Mouse (Mus musculus) induced T-regulatory cell, adult 2 months (primary cell): ENCODE results near the gene Ppp1r15a.
"Not testable (repeated sequence)": the region's sequence is repeated elsewhere in the genome, so short reads cannot be mapped to it uniquely, and the experiment has no call there.

Experiments used
- DNase-seq: peaks from one replicate; pipeline ENCODE4 v3.0.0-alpha.2; 2012; ENCODE audit warnings: low read depth

Ppp1r15a gene

GRCm38 (mm10) chr7:45518618-45519017, 7.5 kb downstream of the Ppp1r15a start:
- DNase-seq, result no peak

DNA sequence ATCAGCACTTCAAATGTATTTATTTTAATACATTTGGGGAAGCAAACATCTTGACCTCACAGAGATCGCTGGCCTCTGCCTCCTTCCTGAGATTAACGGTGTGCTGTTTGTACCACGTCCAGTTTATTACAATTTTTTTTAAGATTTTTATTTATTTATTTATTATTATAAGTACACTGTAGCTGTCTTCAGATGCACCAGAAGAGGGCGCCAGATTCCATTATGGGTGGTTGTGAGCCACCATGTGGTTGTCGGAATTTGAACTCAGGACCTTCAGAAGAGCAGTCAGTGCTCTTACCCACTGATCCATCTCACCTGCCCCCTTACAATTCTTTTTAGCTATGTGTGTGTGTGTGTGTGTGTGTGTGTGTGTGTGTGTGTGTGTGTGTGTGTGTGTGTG, 9.2 kb downstream of the Ppp1r15a start:
- DNase-seq, result not testable (repeated sequence)

GRCm38 (mm10) chr7:45515436-45515835, 10.6 kb downstream of the Ppp1r15a start:
- DNase-seq, result no peak

DNA sequence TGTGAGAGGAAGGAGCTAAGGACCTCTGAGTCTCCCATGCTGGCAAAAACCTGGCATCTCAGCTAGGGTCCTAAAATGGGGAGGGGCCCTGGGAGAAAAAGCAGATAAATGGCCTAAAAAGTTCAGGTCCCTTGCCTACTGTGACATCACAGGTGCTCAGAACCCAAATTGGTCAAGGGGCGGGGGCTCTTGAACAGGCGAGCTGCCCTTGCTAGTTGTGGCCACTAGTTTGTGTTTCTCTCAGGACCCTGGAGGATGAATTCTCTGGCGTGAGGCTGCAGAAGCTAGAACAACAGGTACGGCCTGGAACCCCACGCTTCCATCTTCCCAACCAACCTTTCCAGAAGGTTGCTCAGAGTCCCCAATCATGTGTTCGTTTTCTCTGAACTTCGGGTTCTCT, 11.7 kb downstream of the Ppp1r15a start:
- no peak for DNase-seq

DNA sequence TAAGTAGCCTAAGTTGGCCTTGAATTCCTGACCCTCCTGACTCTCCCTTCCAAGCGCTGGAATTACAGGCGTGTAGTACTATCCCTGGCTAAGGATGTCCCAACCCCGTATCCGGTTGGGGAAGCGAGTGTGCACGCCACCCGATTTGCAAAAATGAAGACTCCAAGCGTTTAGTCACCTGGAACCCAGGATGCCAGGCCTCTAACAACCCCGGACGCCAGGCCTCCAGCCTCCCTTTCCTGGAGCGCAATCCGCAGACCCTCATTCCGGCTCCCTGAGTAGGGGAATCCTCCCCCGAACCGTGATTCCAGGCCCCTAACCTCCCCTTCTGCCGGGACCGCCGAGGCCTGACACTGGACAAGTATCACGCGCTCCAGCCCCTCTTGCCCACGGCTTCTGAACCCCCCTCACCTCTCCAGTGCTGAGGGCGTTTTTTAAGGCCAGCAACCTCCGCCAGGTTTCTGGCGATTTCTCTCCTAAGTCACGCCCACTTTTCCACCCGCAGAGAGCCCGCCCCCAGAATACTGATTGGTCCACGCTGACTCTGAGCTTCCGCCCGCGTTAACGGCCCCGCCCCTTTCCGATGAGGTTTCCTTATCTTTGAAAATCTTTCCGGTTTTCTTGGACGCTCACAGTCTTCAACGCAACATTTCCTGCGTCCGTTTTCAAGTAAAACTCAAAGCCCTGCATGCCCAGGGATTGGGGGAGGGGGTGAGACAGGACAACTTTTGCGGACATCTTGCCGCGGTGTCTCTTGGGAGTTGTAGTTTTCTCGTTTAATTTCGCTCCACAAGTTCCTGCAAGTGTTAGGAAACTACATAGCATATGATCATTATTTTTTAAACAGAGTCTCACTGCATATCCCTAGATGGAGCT, 15.9 kb downstream of the Ppp1r15a start, which contains the start of gene Nucb1:
TSS of gene Nucb1 (minus strand) at position 495 of the 876 bp plus-strand sequence.
- peak; percentile 98 for DNase-seq

- no peak for DNase-seq
These were observed 16.7 kb downstream of the Ppp1r15a start for GRCm38 (mm10) chr7:45509181-45509882.

- DNase-seq, result peak; percentile 16
These were observed 17.5 kb downstream of the Ppp1r15a start for GRCm38 (mm10) chr7:45508561-45508960.

DNA sequence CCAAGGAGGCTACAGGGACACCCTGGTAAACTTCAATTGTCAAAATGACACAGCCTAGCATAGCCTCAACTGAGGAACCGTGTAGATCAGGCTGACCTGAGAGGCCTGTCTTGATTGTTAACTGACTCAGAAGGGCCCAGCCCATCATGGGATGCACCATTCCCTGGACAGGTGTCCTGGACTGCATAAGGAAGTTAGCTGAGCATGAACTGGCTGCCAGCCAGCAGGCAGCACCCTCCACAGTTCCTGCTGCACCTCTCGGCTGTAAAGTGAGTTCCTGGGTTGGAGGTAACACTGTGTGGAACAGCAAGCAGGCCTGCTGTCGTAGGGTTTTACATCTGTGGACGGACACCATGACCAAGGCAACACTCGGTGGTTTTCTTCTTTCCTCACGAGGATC, 18.5 kb downstream of the Ppp1r15a start:
- DNase-seq, result no peak

DNA sequence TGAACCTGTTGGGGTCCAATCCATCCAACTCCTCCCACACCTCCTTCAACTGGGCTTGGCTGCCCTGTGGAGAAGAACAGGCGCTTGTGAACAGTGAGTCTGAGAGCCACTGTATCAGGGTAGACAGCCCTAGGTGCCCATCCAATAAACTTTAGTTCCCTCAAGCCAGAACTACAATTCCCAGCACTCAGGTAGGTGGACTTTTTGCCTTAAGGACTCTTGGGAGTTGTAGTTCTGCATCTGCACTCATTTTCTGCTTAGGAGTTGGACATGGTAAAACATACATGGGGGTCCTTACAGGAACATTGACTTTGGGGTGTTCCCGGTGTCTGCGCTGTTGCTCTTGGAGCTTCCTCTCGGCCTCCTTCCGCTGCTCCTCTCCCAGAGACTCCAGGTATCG, 27.6 kb downstream of the Ppp1r15a start:
- DNase-seq, result no peak

GRCm38 (mm10) chr7:45494548-45494947, 31.5 kb downstream of the Ppp1r15a start:
- DNase-seq, result no peak

DNA sequence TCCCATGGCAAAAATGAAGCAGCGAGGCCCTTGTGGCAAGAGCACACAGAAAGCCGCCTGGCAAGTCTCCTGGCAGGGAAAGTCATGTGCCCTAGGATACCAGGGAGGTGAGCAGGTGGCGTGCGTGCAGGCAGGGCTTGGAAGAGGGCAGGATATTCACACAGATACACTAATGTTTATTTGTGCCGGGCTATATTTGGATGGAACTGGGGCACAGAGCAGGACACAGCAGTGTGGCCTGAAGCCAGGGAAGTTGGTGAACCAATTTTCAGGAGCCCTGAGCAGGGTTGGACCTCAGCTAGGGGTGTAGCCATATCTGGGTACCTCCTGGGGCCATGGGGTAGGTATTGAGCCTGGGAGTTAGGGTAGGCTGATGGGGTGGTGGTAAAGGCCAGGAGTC, 33.1 kb downstream of the Ppp1r15a start:
- DNase-seq, result no peak

- no peak for DNase-seq
These were observed 33.7 kb downstream of the Ppp1r15a start for GRCm38 (mm10) chr7:45492225-45492844.

DNA sequence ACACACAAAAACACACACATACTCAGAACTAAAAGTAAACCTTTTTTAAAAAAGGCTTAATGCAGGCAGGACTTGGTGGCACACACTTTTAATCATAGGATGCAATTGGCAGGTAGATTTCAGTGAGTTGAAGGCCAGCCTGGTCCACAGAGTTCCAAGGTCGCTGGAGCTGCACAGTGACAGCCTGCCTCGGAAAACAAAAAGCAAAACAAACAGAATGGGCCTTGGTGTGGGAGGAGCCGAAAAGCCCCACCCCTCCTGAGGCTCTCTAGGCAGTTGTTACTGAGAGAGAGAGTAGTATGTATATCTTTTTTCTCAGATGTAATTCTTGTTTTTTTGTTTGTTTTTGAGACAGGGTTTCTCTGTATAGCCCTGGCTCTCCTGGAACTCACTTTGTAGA, 34.8 kb downstream of the Ppp1r15a start:
- peak; percentile 49 for DNase-seq

- DNase-seq, result no peak
These were observed 35.2 kb downstream of the Ppp1r15a start for GRCm38 (mm10) chr7:45490822-45491221.

GRCm38 (mm10) chr7:45489578-45489977, 36.5 kb downstream of the Ppp1r15a start:
- no peak for DNase-seq

DNA sequence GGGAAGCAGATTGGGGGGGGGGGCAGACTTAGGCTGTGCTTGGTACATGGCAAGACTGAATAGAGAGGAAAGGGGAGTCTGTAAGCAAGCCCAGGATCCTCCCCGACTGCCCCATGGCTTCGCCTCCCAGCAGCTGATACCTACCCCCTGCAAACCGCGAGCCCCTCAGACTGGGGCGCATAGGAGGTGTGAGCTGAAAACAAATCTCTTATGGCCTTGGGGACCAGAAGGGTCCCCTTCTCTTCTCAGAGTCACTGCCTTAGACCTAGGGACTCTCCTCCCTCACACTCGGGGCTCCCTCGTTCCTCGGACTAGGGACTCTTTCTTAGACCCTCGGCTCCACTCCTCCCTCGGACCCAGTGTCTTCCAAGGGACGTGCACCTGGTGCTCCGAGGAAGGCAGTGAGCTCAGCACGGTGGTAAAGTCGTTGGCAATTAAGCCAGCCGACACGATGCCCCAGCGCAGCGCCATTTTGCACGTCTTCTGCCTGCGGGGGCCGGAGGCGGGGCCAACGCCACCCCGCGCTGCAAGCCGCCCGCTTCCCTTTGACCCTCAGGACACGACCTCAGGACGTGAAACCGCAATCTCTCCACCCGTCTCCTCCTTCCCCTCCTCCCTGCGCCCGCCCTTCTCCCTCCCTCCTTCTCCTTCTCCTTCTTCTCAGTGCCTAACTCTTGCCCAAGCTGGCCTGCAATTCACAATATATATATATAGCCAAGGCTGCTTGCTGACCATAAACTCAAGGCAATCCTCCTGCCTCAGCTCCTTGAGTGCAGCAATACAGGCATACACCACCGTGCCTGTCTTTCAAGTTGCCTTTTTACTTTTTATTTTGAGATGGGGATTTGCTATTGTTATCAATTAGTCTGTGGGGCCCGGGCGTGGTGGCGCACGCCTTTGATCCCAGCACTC, 37.5 kb downstream of the Ppp1r15a start, which contains the start of gene Dhdh:
TSS of gene Dhdh (minus strand) at position 513 of the 912 bp plus-strand sequence.
- peak; percentile 60 for DNase-seq

DNA sequence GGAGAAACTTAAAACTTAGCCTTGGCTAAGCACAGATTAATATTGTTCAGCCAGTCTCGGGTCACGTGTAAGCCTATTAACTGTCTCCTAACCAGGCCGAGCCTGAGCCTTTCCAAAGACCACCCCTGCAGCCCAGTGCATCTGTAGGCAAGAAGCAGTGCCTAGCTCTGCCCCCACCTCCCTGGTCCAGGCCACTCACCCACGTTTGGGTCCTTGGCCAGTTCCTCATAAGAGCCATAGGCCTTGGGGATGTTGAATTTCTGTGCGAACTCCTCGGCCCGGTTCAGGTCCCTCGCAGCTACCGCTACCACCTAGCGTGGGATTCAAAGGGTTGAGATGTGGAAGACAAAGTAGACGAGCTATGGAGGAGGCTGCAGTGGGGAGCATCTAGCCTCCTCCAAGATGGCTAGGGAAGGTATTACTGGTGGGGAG, 38.2 kb downstream of the Ppp1r15a start:
- no peak for DNase-seq

- no peak for DNase-seq
These were observed 39.2 kb downstream of the Ppp1r15a start, which contains the start of gene Gm45808 for GRCm38 (mm10) chr7:45486761-45487415. Gene Gm45808 (minus strand): TSS chr7:45486811.

- DNase-seq, result no peak
These were observed 39.9 kb downstream of the Ppp1r15a start for GRCm38 (mm10) chr7:45486158-45486557.

DNA sequence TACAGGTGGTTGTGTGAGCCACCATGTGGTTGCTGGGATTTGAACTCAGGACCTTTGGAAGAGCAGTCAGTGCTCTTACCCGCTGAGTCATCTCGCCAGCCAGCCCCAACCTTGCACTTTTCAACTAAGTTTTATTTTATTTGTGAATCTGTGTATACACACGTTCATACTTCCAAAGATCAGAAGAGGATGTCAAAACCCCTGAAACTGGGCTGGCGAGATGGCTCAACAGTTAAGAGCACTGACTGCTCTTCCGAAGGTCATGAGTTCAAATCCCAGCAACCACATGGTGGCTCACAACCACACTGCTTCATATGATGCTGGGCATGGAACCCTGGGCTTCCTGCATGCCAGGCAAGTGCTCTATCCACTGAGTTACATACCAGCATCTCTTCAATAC, 41.1 kb downstream of the Ppp1r15a start:
- not testable (repeated sequence) for DNase-seq

GRCm38 (mm10) chr7:45482166-45482565, 43.9 kb downstream of the Ppp1r15a start:
- DNase-seq, result no peak
